Mouse (Mus musculus): ENCODE data around the gene Lrrk2.

The Lrrk2 gene

GRCm38 (mm10) chr15:91736791-91737533, 64.0 kb downstream of the Lrrk2 start:
- no peak for TF ChIP-seq GATA4 (IDR thresholded peaks at IDR 0.05; ENCODE audit: insufficient replicate concordance, low read length)

GRCm38 (mm10) chr15:91738808-91739207, 65.8 kb downstream of the Lrrk2 start:
- no peak for TF ChIP-seq GATA4 (IDR thresholded peaks at IDR 0.05; ENCODE audit: insufficient replicate concordance, low read length)

GRCm38 (mm10) chr15:91745501-91745900, 72.5 kb downstream of the Lrrk2 start:
- no peak for TF ChIP-seq GATA4 (IDR thresholded peaks at IDR 0.05; ENCODE audit: insufficient replicate concordance, low read length)

GRCm38 (mm10) chr15:91752111-91752510, 79.1 kb downstream of the Lrrk2 start:
- TF ChIP-seq GATA4 (IDR thresholded peaks at IDR 0.05; ENCODE audit: insufficient replicate concordance, low read length), result no peak

- TF ChIP-seq GATA4 (IDR thresholded peaks at IDR 0.05; ENCODE audit: insufficient replicate concordance, low read length), result no peak
Measured at GRCm38 (mm10) chr15:91753378-91754080, 80.6 kb downstream of the Lrrk2 start.

GRCm38 (mm10) chr15:91754546-91754945, 81.6 kb downstream of the Lrrk2 start:
- TF ChIP-seq GATA4 (IDR thresholded peaks at IDR 0.05; ENCODE audit: insufficient replicate concordance, low read length), result no peak

- no peak for TF ChIP-seq GATA4 (IDR thresholded peaks at IDR 0.05; ENCODE audit: insufficient replicate concordance, low read length)
Measured at GRCm38 (mm10) chr15:91755756-91756155, 82.8 kb downstream of the Lrrk2 start.

- no peak for TF ChIP-seq GATA4 (IDR thresholded peaks at IDR 0.05; ENCODE audit: insufficient replicate concordance, low read length)
Measured at GRCm38 (mm10) chr15:91772041-91772440, 99.1 kb downstream of the Lrrk2 start.

GRCm38 (mm10) chr15:91779166-91779565, 106.2 kb downstream of the Lrrk2 start:
- no peak for TF ChIP-seq GATA4 (IDR thresholded peaks at IDR 0.05; ENCODE audit: insufficient replicate concordance, low read length)

GRCm38 (mm10) chr15:91781172-91781571, 108.2 kb downstream of the Lrrk2 start:
- TF ChIP-seq GATA4 (IDR thresholded peaks at IDR 0.05; ENCODE audit: insufficient replicate concordance, low read length), result no peak

- TF ChIP-seq GATA4 (IDR thresholded peaks at IDR 0.05; ENCODE audit: insufficient replicate concordance, low read length), result no peak
Measured at GRCm38 (mm10) chr15:91788338-91788737, 115.4 kb downstream of the Lrrk2 start.

GRCm38 (mm10) chr15:91806463-91806862, 133.5 kb downstream of the Lrrk2 start:
- TF ChIP-seq GATA4 (IDR thresholded peaks at IDR 0.05; ENCODE audit: insufficient replicate concordance, low read length), result no peak

GRCm38 (mm10) chr15:91835319-91835718, 162.3 kb downstream of the Lrrk2 start:
- no peak for TF ChIP-seq GATA4 (IDR thresholded peaks at IDR 0.05; ENCODE audit: insufficient replicate concordance, low read length)

- no peak for TF ChIP-seq GATA4 (IDR thresholded peaks at IDR 0.05; ENCODE audit: insufficient replicate concordance, low read length)
Measured at GRCm38 (mm10) chr15:91837965-91838364, 165.0 kb downstream of the Lrrk2 start, which contains the start of gene Smgc. Gene Smgc (plus strand): TSS chr15:91838265.

All from liver, adult (tissue).